Mouse (Mus musculus): ENCODE results near the gene Rbms2. TPM values are rescaled to one million over a fixed set of nuclear protein-coding genes. Genes with fewer than 3 reads are reported as not detected.

Rbms2 gene
- polyA plus RNA-seq (2012; rRNA removed) (113 and 117 TPM in 2 replicates), polyA plus RNA-seq (2014; fragmentation: Nextera tagmentation; extraction: Ambion mirVana) (33.8 and 35.9 TPM in 2 replicates)

DNA sequence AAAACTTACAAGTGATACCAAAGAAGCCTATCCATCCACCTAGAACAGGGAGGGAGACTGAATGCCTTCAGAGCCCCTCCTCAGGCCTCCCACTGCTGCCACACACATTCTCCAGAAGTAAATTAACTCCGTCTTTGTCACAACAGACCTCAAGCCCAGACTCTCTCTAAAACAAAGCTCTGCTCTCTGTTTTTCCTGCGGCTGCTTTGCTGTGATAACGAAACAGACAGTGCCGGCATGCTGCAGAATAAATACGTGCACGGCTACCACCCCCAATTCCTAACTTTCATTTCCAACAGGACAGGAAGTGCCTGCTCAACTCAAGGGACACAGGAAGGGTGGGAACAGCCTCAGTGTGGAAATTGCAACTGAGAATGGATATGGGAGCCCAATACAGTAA, at the start of gene Rbms2:
Gene Rbms2, minus strand, starts transcription at position 309 of the 400 bp plus-strand sequence.
- no peak for DNase-seq (ENCODE audit: low spot score)
- whole genome bisulfite sequencing = 1% methylated on average over 6 of the region's 6 CpGs
- Histone ChIP-seq H3K4me1 (ENCODE audit: control insufficient read depth, insufficient read depth, low read length) (peaks cover 14% of the 10 kb centered on the region), H3K36me3 (ENCODE audit: control insufficient read depth, insufficient read depth, low read length) (no peaks in the 10 kb centered on the region), H3K9ac (ENCODE audit: low read depth, low read length, severe bottlenecking) (peak within 1 kb of the TSS; percentile 52), H3K27ac (replicated peaks; ENCODE audit: low read depth, low read length) (peak within 1 kb of the TSS; percentile 79), H3K4me3 (replicated peaks; ENCODE audit: low read length) (peak within 1 kb of the TSS; percentile 21), H3K27me3 (ENCODE audit: control insufficient read depth, insufficient read depth, low read length) (no peaks in the 10 kb centered on the region), H3K4me2 (replicated peaks; ENCODE audit: low read depth, low read length, severe bottlenecking) (peak within 1 kb of the TSS; percentile 30), H3K9me3 (ENCODE audit: control insufficient read depth, low read length) (no peaks in the 10 kb centered on the region)
- no peak for ATAC-seq (ENCODE audit: low FRiP score, low read depth)
- no peak for TF ChIP-seq POLR2A (IDR thresholded peaks at IDR 0.05; ENCODE audit: borderline replicate concordance, extremely low read depth, insufficient read depth, insufficient read length)

DNA sequence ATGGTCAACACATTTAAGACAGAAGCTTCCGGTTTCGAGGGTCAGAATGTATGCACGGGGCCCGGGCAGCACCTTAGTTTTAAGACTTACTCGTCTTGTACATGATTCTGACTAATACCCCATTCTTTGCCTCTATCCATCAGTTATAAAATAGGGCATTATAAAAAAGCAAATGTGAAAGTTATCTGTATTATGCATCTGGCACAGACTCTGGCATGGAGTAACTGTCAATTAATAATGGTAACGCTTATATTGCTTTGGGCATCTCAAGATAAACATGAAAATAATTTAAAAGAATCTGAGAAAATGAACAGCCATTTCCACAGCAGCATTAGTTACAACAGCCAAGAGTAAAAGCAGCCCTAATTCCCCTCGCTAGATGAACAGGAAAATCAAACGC, 47.9 kb upstream of the Rbms2 start:
- 91% methylated on average over 8 of the region's 8 CpGs for WGBS
- no peak overlapping the region for H3K4me2 ChIP-seq (replicated peaks; ENCODE audit: low read depth, low read length, severe bottlenecking)
- no peaks in the 10 kb centered on the region for H3K27me3 ChIP-seq (ENCODE audit: control insufficient read depth, insufficient read depth, low read length)
- DNase-seq (ENCODE audit: low spot score) (no peak), ATAC-seq (ENCODE audit: low FRiP score, low read depth) (no peak)
- H3K36me3 ChIP-seq (ENCODE audit: control insufficient read depth, insufficient read depth, low read length) = no peaks in the 10 kb centered on the region
- H3K9me3 ChIP-seq (ENCODE audit: control insufficient read depth, low read length) = no peaks in the 10 kb centered on the region
- no peak for TF ChIP-seq POLR2A (IDR thresholded peaks at IDR 0.05; ENCODE audit: borderline replicate concordance, extremely low read depth, insufficient read depth, insufficient read length)
- no peak overlapping the region for H3K9ac ChIP-seq (ENCODE audit: low read depth, low read length, severe bottlenecking)
- H3K27ac ChIP-seq (replicated peaks; ENCODE audit: low read depth, low read length) = no peak overlapping the region
- peaks cover 24% of the 10 kb centered on the region for H3K4me1 ChIP-seq (ENCODE audit: control insufficient read depth, insufficient read depth, low read length)
- no peak overlapping the region for H3K4me3 ChIP-seq (replicated peaks; ENCODE audit: low read length)

DNA sequence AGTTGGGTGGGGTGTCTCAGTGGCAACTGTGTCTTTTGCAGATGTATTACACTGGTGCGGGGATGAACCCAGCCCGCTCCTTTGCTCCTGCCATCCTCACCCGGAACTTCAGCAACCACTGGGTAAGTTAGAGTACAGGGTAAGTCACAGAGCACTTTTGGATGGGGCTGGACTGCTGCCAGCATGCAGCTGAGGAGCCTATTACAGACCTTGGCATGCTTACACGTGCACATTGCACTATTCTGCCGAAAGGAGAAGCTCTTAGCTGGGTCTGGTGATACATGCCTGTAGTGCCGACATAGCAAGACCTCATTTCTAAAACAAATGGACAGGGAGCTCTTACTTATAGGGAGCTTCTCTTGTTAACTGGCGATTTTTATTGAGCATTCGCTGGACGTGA, 47.5 kb upstream of the Rbms2 start:
- DNase-seq (ENCODE audit: low spot score) (no peak), ATAC-seq (ENCODE audit: low FRiP score, low read depth) (no peak)
- Histone ChIP-seq H3K4me1 (ENCODE audit: control insufficient read depth, insufficient read depth, low read length) (peaks cover 24% of the 10 kb centered on the region), H3K36me3 (ENCODE audit: control insufficient read depth, insufficient read depth, low read length) (no peaks in the 10 kb centered on the region), H3K9ac (ENCODE audit: low read depth, low read length, severe bottlenecking) (no peak overlapping the region), H3K4me3 (replicated peaks; ENCODE audit: low read length) (no peak overlapping the region), H3K27ac (replicated peaks; ENCODE audit: low read depth, low read length) (no peak overlapping the region), H3K9me3 (ENCODE audit: control insufficient read depth, low read length) (no peaks in the 10 kb centered on the region), H3K27me3 (ENCODE audit: control insufficient read depth, insufficient read depth, low read length) (no peaks in the 10 kb centered on the region), H3K4me2 (replicated peaks; ENCODE audit: low read depth, low read length, severe bottlenecking) (no peak overlapping the region)
- 70% methylated on average over 9 of the region's 9 CpGs for WGBS
- TF ChIP-seq POLR2A (IDR thresholded peaks at IDR 0.05; ENCODE audit: borderline replicate concordance, extremely low read depth, insufficient read depth, insufficient read length) = no peak

DNA sequence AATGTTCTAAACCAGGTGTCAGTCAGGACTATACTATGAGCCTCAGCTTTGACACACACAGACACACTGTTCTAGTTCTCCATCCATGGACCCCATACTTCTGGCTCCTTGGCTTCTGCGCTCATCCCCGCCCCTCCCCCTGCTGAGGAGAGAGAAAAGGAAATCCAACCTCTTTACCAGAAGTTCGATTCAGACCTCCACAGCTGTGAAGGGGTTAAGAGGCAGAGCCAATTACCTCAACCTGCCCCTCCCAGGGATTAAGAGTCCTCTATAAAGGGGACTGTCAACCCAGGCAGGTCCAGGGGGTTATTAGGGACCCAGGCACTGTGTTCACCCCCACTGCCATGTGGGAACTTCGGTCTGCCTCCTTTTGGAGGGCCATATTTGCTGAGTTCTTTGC, 45.4 kb upstream of the Rbms2 start, which contains the start of gene Mip:
Gene Mip, plus strand, starts transcription at position 301 of the 400 bp plus-strand sequence.
- peak within 1 kb of the TSS; percentile 68 for H3K27ac ChIP-seq (replicated peaks; ENCODE audit: low read depth, low read length)
- H3K27me3 ChIP-seq (ENCODE audit: control insufficient read depth, insufficient read depth, low read length) = no peaks in the 10 kb centered on the region
- H3K9ac ChIP-seq (ENCODE audit: low read depth, low read length, severe bottlenecking) = peak within 1 kb of the TSS; percentile 26; the same call in 1 of the 2 replicates
- no peak within 1 kb of the TSS for H3K4me3 ChIP-seq (replicated peaks; ENCODE audit: low read length)
- H3K4me1 ChIP-seq (ENCODE audit: control insufficient read depth, insufficient read depth, low read length) = peaks cover 16% of the 10 kb centered on the region
- 49% methylated on average over 4 of the region's 4 CpGs for WGBS
- ATAC-seq (ENCODE audit: low FRiP score, low read depth) (peak; percentile 13; the same call in 1 of the 2 replicates), DNase-seq (ENCODE audit: low spot score) (no peak)
- no peaks in the 10 kb centered on the region for H3K9me3 ChIP-seq (ENCODE audit: control insufficient read depth, low read length)
- no peak for TF ChIP-seq POLR2A (IDR thresholded peaks at IDR 0.05; ENCODE audit: borderline replicate concordance, extremely low read depth, insufficient read depth, insufficient read length)
- H3K36me3 ChIP-seq (ENCODE audit: control insufficient read depth, insufficient read depth, low read length) = no peaks in the 10 kb centered on the region
- H3K4me2 ChIP-seq (replicated peaks; ENCODE audit: low read depth, low read length, severe bottlenecking) = no peak within 1 kb of the TSS

DNA sequence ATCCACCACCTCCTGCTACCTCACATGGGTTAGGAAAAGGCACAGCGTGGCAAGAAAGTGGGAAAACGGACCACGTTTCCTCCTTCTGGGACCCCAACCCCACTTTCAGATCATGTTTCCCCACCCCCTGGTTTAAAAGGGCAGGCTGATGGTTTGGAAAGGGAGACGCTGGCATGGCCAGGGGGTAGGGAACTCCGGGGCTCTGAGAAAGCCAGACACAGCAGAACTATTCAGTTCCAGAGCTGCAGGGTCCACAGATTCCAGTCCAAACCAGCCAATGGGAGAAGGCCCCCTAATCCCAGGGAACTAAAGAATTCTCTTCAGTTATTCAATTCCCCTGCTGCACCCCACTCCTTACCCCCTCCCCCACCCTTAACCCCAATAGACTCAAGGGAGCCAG, 45.0 kb upstream of the Rbms2 start:
- TF ChIP-seq POLR2A (IDR thresholded peaks at IDR 0.05; ENCODE audit: borderline replicate concordance, extremely low read depth, insufficient read depth, insufficient read length) = no peak
- no peak overlapping the region for H3K4me3 ChIP-seq (replicated peaks; ENCODE audit: low read length)
- no peak overlapping the region for H3K4me2 ChIP-seq (replicated peaks; ENCODE audit: low read depth, low read length, severe bottlenecking)
- no peaks in the 10 kb centered on the region for H3K9me3 ChIP-seq (ENCODE audit: control insufficient read depth, low read length)
- peak; percentile 67; the same call in 1 of the 2 replicates for ATAC-seq (ENCODE audit: low FRiP score, low read depth)
- no peaks in the 10 kb centered on the region for H3K27me3 ChIP-seq (ENCODE audit: control insufficient read depth, insufficient read depth, low read length)
- no peak for DNase-seq (ENCODE audit: low spot score)
- 33% methylated on average over 5 of the region's 5 CpGs for WGBS
- H3K27ac ChIP-seq (replicated peaks; ENCODE audit: low read depth, low read length) = peak overlapping the region; percentile 35; the same call in 1 of the 2 replicates
- H3K4me1 ChIP-seq (ENCODE audit: control insufficient read depth, insufficient read depth, low read length) = peaks cover 16% of the 10 kb centered on the region
- H3K36me3 ChIP-seq (ENCODE audit: control insufficient read depth, insufficient read depth, low read length) = no peaks in the 10 kb centered on the region
- peak overlapping the region; percentile 26; the same call in 1 of the 2 replicates for H3K9ac ChIP-seq (ENCODE audit: low read depth, low read length, severe bottlenecking)
